Mouse (Mus musculus) G1E (cell line): ENCODE results near the gene Il12b.

Experiments
- CTCF ChIP-seq: IDR thresholded peaks from 2 replicates; pipeline ENCODE4 v1.5.1; 2012; ENCODE audit warnings: low read depth, low read length, inconsistent platforms, mixed read lengths
- GATA2 ChIP-seq: IDR thresholded peaks from 2 replicates; pipeline ENCODE4 v1.6.1; 2012; ENCODE audit warnings: low read depth, low read length, inconsistent platforms, borderline replicate concordance
- TAL1 ChIP-seq: conservative IDR thresholded peaks from 2 replicates; pipeline ENCODE4 v1.6.1; 2012; ENCODE audit warnings: low read depth, low read length, inconsistent platforms, mixed read lengths

- TF ChIP-seq TAL1 (no peak), CTCF (no peak), GATA2 (no peak)
Observed at GRCm38 (mm10) chr11:44408626-44409025, 8.8 kb downstream of the Il12b start.
